Comparison of ENCODE assay signal across 8 mouse cellular contexts in the genomic region with DNA sequence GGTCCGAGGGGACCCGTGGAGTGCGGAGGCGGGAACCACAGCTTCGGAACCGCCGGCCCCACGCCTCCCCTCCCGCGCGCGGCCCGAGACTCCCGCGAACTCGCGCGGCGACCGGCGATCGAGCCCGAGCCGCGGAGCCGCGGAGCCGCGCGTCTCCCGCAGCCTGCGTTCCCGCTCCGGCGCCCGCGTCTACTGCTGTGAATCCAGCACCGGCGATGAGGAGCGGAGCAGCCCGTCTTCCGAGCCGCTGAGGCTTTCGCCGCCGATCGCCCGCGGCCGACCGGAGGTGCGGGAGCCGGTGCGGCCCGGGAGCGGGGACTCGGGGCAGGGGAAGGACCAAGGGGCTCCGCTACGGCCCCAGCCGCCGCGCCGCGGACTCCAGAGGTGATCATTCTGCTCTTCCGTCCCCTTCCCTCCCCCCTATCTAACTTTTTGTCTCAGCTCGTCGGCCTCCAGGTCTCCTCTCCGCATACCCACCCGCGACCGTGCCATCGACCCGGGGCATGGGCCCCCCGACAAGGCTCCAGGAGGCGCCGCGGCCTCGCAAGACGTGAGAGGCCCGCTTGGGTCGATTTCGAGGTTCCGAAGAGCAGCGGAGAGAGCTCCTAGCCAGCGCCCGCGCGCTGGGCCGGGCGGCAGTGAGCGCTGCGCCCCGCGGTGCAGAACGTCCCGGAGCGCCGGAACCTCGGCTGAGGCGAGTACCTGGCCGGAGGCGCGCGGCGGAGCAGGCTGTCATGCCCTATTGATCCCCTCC. TPM values are rescaled to one million over a fixed set of nuclear protein-coding genes. Genes with fewer than 3 reads are reported as not detected.
A peak's percentile ranks its signal among the peaks of the same experiment; 100 is the strongest.
DNase-seq lines count a peak whose midpoint lies in the region; ATAC-seq lines count a peak whose summit lies in the region.

No protein-coding gene starts in this region.

- H3K27me3 ChIP-seq in heart, embryonic 16.5 days (ENCODE audit: control insufficient read depth, insufficient read depth, low read length): peaks cover 42% of the 10 kb centered on the region
- peaks cover 47% of the 10 kb centered on the region for H3K27me3 ChIP-seq in limb, embryonic 15.5 days
- peaks cover 21% of the 10 kb centered on the region for H3K27me3 ChIP-seq in neural tube, embryonic 13.5 days

- H3K36me3 ChIP-seq in heart, embryonic 16.5 days (ENCODE audit: control insufficient read depth, insufficient read depth): no peaks in the 10 kb centered on the region
- H3K36me3 ChIP-seq in limb, embryonic 15.5 days: peaks cover 10% of the 10 kb centered on the region; the same call in 1 of the 2 replicates
- H3K36me3 ChIP-seq in neural tube, embryonic 13.5 days: 0 out of 2 replicates have a peak, but pooled peaks cover 12% of the 10 kb centered on the region

- peak overlapping the region; percentile 91 for H3K9ac ChIP-seq in heart, embryonic 16.5 days (ENCODE audit: low read length)
- peak overlapping the region; percentile 94 for H3K9ac ChIP-seq in limb, embryonic 15.5 days
- H3K9ac ChIP-seq in neural tube, embryonic 13.5 days: peak overlapping the region; percentile 97

- peak overlapping the region; percentile 72 for H3K27ac ChIP-seq in heart, embryonic 16.5 days (ENCODE audit: low read length)
- peak overlapping the region; percentile 86 for H3K27ac ChIP-seq in limb, embryonic 15.5 days
- H3K27ac ChIP-seq in neural tube, embryonic 13.5 days (replicated peaks): peak overlapping the region; percentile 94

- peaks cover 44% of the 10 kb centered on the region for H3K4me1 ChIP-seq in heart, embryonic 16.5 days (ENCODE audit: control insufficient read depth, insufficient read depth, low read length)
- H3K4me1 ChIP-seq in limb, embryonic 15.5 days: peaks cover 76% of the 10 kb centered on the region
- peaks cover 88% of the 10 kb centered on the region for H3K4me1 ChIP-seq in neural tube, embryonic 13.5 days (replicated peaks)

- peak; percentile 39 for DNase-seq in adrenal gland, adult 2 months
- no peak for DNase-seq in adrenal gland, adult 8-10 months
- DNase-seq in retina, postnatal 1 day: peak; percentile 42
- no peak for DNase-seq in retina, embryonic 14.5 days (ENCODE audit: low spot score)
- no peak for DNase-seq in frontal cortex, postnatal 25 days (ENCODE audit: low spot score in 2 of 2)

- peak overlapping the region; percentile 99 for H3K4me2 ChIP-seq in heart, embryonic 16.5 days (ENCODE audit: low read depth, low read length)
- peak overlapping the region; percentile 91 for H3K4me2 ChIP-seq in limb, embryonic 15.5 days
- H3K4me2 ChIP-seq in neural tube, embryonic 13.5 days: peak overlapping the region; percentile 95

- ATAC-seq in heart, embryonic 16.5 days (replicated peaks; ENCODE audit: extremely low read depth, insufficient read depth, low FRiP score): no peak
- ATAC-seq in limb, embryonic 15.5 days (ENCODE audit: insufficient number of reproducible peaks, low FRiP score, low TSS enrichment, low read depth): no peak
- ATAC-seq in neural tube, embryonic 13.5 days (ENCODE audit: low read depth): 0 out of 2 replicates have a peak, but pooled peaks have one; percentile 2

- under 1% methylated on average over 100 of the region's 105 CpGs for WGBS in heart, embryonic 16.5 days
- WGBS in limb, embryonic 15.5 days: under 1% methylated on average over 95 of the region's 105 CpGs
- WGBS in neural tube, embryonic 13.5 days: 0% methylated on average over 98 of the region's 105 CpGs

- peak overlapping the region; percentile 88 for H3K4me3 ChIP-seq in heart, embryonic 16.5 days (ENCODE audit: low read length)
- H3K4me3 ChIP-seq in limb, embryonic 15.5 days: peak overlapping the region; percentile 86
- H3K4me3 ChIP-seq in neural tube, embryonic 13.5 days: peak overlapping the region; percentile 87

- no peaks in the 10 kb centered on the region for H3K9me3 ChIP-seq in heart, embryonic 16.5 days (replicated peaks; ENCODE audit: control insufficient read depth, low read length)
- H3K9me3 ChIP-seq in limb, embryonic 15.5 days: no peaks in the 10 kb centered on the region
- H3K9me3 ChIP-seq in neural tube, embryonic 13.5 days: no peaks in the 10 kb centered on the region

RNA-seq across cellular contexts. Expression of gene Mn1, which starts 0.4 kb away (rescaled TPM):
- 1 to 10 TPM; 3.0 to 5.6 TPM for total RNA-seq in adrenal gland, adult 2 months (2021)
- 4.7 and 4.8 TPM in 2 replicates for polyA plus RNA-seq in adrenal gland, adult 2 months (2012; rRNA removed)
- total RNA-seq in adrenal gland, adult 8-10 months (2022): 1 to 10 TPM; 2.9 to 4.9 (median 3.7) TPM
- 5.4 and 6.3 TPM in 2 replicates for polyA plus RNA-seq in heart, embryonic 16.5 days (2015; fragmentation: Nextera tagmentation; extraction: Ambion mirVana)
- polyA plus RNA-seq in limb, embryonic 15.5 days (2015; fragmentation: Nextera tagmentation; extraction: Ambion mirVana): 14.7 and 16.9 TPM in 2 replicates
- polyA plus RNA-seq in neural tube, embryonic 13.5 days (2015; fragmentation: Nextera tagmentation; extraction: Ambion mirVana): 22.3 and 23.5 TPM in 2 replicates

Comparison
In these comparisons a context has a peak if more than half of its experiments do, and no peak if none do; other contexts are left out.
1. DNase-seq: peak in adrenal gland, adult 2 months (single experiment) and retina, postnatal 1 day (single experiment); none in adrenal gland, adult 8-10 months (single experiment), retina, embryonic 14.5 days (single experiment) and frontal cortex, postnatal 25 days (0 of 2).
2. Peak in every context shown above with its lines, with median percentiles within 50 percentile points of each other: H3K27ac ChIP-seq, H3K4me2 ChIP-seq, H3K4me3 ChIP-seq and H3K9ac ChIP-seq.